Mouse (Mus musculus): ENCODE measurements around the gene Peg10. TPM values are rescaled to one million over a fixed set of nuclear protein-coding genes. Genes with fewer than 3 reads are reported as not detected.
"Not testable (repeated sequence)": the region's sequence is repeated elsewhere in the genome, so short reads cannot be mapped to it uniquely, and the experiment has no call there.

Peg10 gene
- polyA plus RNA-seq, 1 experiment, result 23.0 TPM

GRCm38 (mm10) chr6:4796281-4796680, 49.2 kb downstream of the Peg10 start:
- TF ChIP-seq POLR2A (IDR thresholded peaks at IDR 0.05; ENCODE audit: control insufficient read depth, low read depth, low read length), result no peak
- TF ChIP-seq CTCF (IDR thresholded peaks at IDR 0.05; ENCODE audit: control insufficient read depth, insufficient read depth, insufficient replicate concordance, low read depth, low read length), result no peak
- H3K27ac ChIP-seq (ENCODE audit: control insufficient read depth, insufficient read depth, low read depth, low read length), result no peak overlapping the region
- H3K36me3 ChIP-seq (ENCODE audit: control insufficient read depth, insufficient read depth, low read length), result no peaks in the 10 kb centered on the region
- H3K4me1 ChIP-seq (ENCODE audit: control insufficient read depth, insufficient read depth, low read length), result no peaks in the 10 kb centered on the region
- H3K4me3 ChIP-seq (ENCODE audit: control insufficient read depth, low read depth, low read length), result no peak overlapping the region
- no peaks in the 10 kb centered on the region for H3K27me3 ChIP-seq (ENCODE audit: control insufficient read depth, insufficient read depth, low read length)

DNA sequence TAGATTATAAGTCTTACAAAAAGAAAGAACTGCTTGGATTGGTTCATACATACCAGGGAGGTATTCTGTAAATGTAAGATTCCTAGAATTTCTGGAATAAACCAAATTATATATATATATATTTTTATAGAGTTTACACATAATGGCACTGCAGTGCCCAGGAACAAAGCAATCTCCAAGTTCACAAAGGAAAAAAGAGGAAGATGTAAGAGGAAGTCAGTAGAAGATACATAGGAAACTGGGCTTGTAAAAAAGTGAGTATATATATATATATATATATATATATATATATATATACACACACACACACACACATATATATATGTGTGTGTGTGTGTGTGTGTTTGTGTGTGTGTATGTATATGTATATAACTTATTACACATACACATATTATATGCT, 50.2 kb downstream of the Peg10 start:
- H3K27me3 ChIP-seq (ENCODE audit: control insufficient read depth, insufficient read depth, low read length); H3K4me3 ChIP-seq (ENCODE audit: control insufficient read depth, low read depth, low read length); H3K4me1 ChIP-seq (ENCODE audit: control insufficient read depth, insufficient read depth, low read length); H3K27ac ChIP-seq (ENCODE audit: control insufficient read depth, insufficient read depth, low read depth, low read length); H3K36me3 ChIP-seq (ENCODE audit: control insufficient read depth, insufficient read depth, low read length): not testable (repeated sequence)

- H3K4me3 ChIP-seq (ENCODE audit: control insufficient read depth, low read depth, low read length), result no peak overlapping the region
- H3K4me1 ChIP-seq (ENCODE audit: control insufficient read depth, insufficient read depth, low read length), result no peaks in the 10 kb centered on the region
- H3K27me3 ChIP-seq (ENCODE audit: control insufficient read depth, insufficient read depth, low read length), result no peaks in the 10 kb centered on the region
- TF ChIP-seq POLR2A (IDR thresholded peaks at IDR 0.05; ENCODE audit: control insufficient read depth, low read depth, low read length) (no peak), CTCF (IDR thresholded peaks at IDR 0.05; ENCODE audit: control insufficient read depth, insufficient read depth, insufficient replicate concordance, low read depth, low read length) (no peak)
- H3K27ac ChIP-seq (ENCODE audit: control insufficient read depth, insufficient read depth, low read depth, low read length), result no peak overlapping the region
- no peaks in the 10 kb centered on the region for H3K36me3 ChIP-seq (ENCODE audit: control insufficient read depth, insufficient read depth, low read length)
These were observed 51.3 kb downstream of the Peg10 start for GRCm38 (mm10) chr6:4798382-4798781.

- TF ChIP-seq CTCF (IDR thresholded peaks at IDR 0.05; ENCODE audit: control insufficient read depth, insufficient read depth, insufficient replicate concordance, low read depth, low read length), result peak; percentile 57; the same call in 1 of the 2 replicates
- no peak for TF ChIP-seq POLR2A (IDR thresholded peaks at IDR 0.05; ENCODE audit: control insufficient read depth, low read depth, low read length)
- H3K27me3 ChIP-seq (ENCODE audit: control insufficient read depth, insufficient read depth, low read length), result no peaks in the 10 kb centered on the region
- H3K4me1 ChIP-seq (ENCODE audit: control insufficient read depth, insufficient read depth, low read length), result no peaks in the 10 kb centered on the region
- no peak overlapping the region for H3K27ac ChIP-seq (ENCODE audit: control insufficient read depth, insufficient read depth, low read depth, low read length)
- H3K36me3 ChIP-seq (ENCODE audit: control insufficient read depth, insufficient read depth, low read length), result no peaks in the 10 kb centered on the region
- no peak overlapping the region for H3K4me3 ChIP-seq (ENCODE audit: control insufficient read depth, low read depth, low read length)
These were observed 52.3 kb downstream of the Peg10 start for GRCm38 (mm10) chr6:4799359-4799758.

GRCm38 (mm10) chr6:4806981-4807380, 59.9 kb downstream of the Peg10 start:
- Histone ChIP-seq H3K27ac (ENCODE audit: control insufficient read depth, insufficient read depth, low read depth, low read length) (no peak overlapping the region), H3K4me1 (ENCODE audit: control insufficient read depth, insufficient read depth, low read length) (no peaks in the 10 kb centered on the region), H3K36me3 (ENCODE audit: control insufficient read depth, insufficient read depth, low read length) (no peaks in the 10 kb centered on the region), H3K4me3 (ENCODE audit: control insufficient read depth, low read depth, low read length) (no peak overlapping the region), H3K27me3 (ENCODE audit: control insufficient read depth, insufficient read depth, low read length) (no peaks in the 10 kb centered on the region)
- TF ChIP-seq CTCF (IDR thresholded peaks at IDR 0.05; ENCODE audit: control insufficient read depth, insufficient read depth, insufficient replicate concordance, low read depth, low read length) (no peak), POLR2A (IDR thresholded peaks at IDR 0.05; ENCODE audit: control insufficient read depth, low read depth, low read length) (no peak)

Other genes with a start within 250 kb of the Peg10 start
- 23.3 and 27.5 TPM in 2 replicates for gene Col1a2, start 242.5 kb upstream of the Peg10 start, polyA plus RNA-seq (2012; rRNA removed)
- gene Casd1, start 146.5 kb upstream of the Peg10 start, polyA plus RNA-seq (2012; rRNA removed), result 3.8 and 3.9 TPM in 2 replicates
- gene Sgce, start 99 bp upstream of the Peg10 start, polyA plus RNA-seq (2012; rRNA removed), result 4.8 and 5.4 TPM in 2 replicates
- gene Ppp1r9a, start 155.6 kb downstream of the Peg10 start, polyA plus RNA-seq (2012; rRNA removed), result 6.1 and 8.5 TPM in 2 replicates